Mouse (Mus musculus) heart, embryonic 14.5 days (tissue): ENCODE data around the gene Gm26657. TPM values are rescaled to one million over a fixed set of nuclear protein-coding genes. Genes with fewer than 3 reads are reported as not detected.
A peak's percentile ranks its signal among the peaks of the same experiment; 100 is the strongest.

Experiments used
- ATAC-seq: fragments of 200-750 bp; cut with Nextera tagmentation; 2 replicates; pipeline ENCODE4 v1.8.0; 2017; ENCODE audit warnings: low read depth, moderate TSS enrichment; ENCODE audit not compliant: insufficient number of reproducible peaks, insufficient read depth, low FRiP score
- H3K27ac ChIP-seq, 2 experiments: fragments of 200-500 bp in 1 of 2; fragments of 300-500 bp in 1 of 2; sonication (generic) in 1 of 2; replicated peaks in 1 of 2; 2 replicates each; pipeline ENCODE4 v1.5.1; 2012 to 2014; ENCODE audit warnings: low read depth in 2 of 2, low read length in 2 of 2, control low read depth in 1 of 2, mild to moderate bottlenecking in 1 of 2, mixed read lengths in 1 of 2; ENCODE audit not compliant: control insufficient read depth in 1 of 2, insufficient read depth in 1 of 2
- H3K27me3 ChIP-seq: fragments of 300-500 bp; sonication (generic); 2 replicates; pipeline ENCODE4 v1.6.1; 2014; ENCODE audit warnings: mild to moderate bottlenecking, low read length, control low read depth; ENCODE audit not compliant: control insufficient read depth, insufficient read depth
- H3K36me3 ChIP-seq: fragments of 300-500 bp; sonication (generic); 2 replicates; pipeline ENCODE4 v1.6.1; 2014; ENCODE audit warnings: mild to moderate bottlenecking, control low read depth, low read length, mixed read lengths; ENCODE audit not compliant: control insufficient read depth, insufficient read depth
- H3K4me1 ChIP-seq, 2 experiments: fragments of 200-500 bp in 1 of 2; fragments of 300-500 bp in 1 of 2; sonication (generic) in 1 of 2; 2 replicates each; pipeline ENCODE4 v1.6.1; 2012 to 2014; ENCODE audit warnings: low read length in 2 of 2, control low read depth in 1 of 2, mixed read lengths in 1 of 2; ENCODE audit not compliant: control insufficient read depth in 2 of 2, insufficient read depth in 2 of 2
- H3K4me2 ChIP-seq: fragments of 300-500 bp; sonication (generic); 2 replicates; pipeline ENCODE4 v1.6.1; 2014; ENCODE audit warnings: mild to moderate bottlenecking, low read length
- H3K4me3 ChIP-seq, 2 experiments: fragments of 200-500 bp in 1 of 2; fragments of 300-500 bp in 1 of 2; sonication (generic) in 1 of 2; 2 replicates each; pipeline ENCODE4 v1.5.1; 2012 to 2014; ENCODE audit warnings: low read length in 2 of 2, mild to moderate bottlenecking in 2 of 2, control low read depth in 1 of 2, low read depth in 1 of 2, moderate library complexity in 1 of 2; ENCODE audit not compliant: control insufficient read depth in 1 of 2, insufficient read depth in 1 of 2
- H3K9ac ChIP-seq: fragments of 300-500 bp; sonication (generic); 2 replicates; pipeline ENCODE4 v1.6.1; 2014; ENCODE audit warnings: mild to moderate bottlenecking, low read length
- H3K9me3 ChIP-seq: fragments of 300-500 bp; sonication (generic); 2 replicates; pipeline ENCODE4 v1.6.1; 2016; ENCODE audit warnings: low read length, control low read depth; ENCODE audit not compliant: control insufficient read depth
- WGBS: fragments of 180-500 bp; shearing (Covaris S2); extraction: QIAGEN DNeasy Blood & Tissue Kit; methylation state at CpG from one replicate; pipeline ENCODE4 v1.1.7; 2014; 5-methylcytosine and 5-hydroxymethylcytosine counted together
- polyA plus RNA-seq: library from polyadenylated mRNA; unstranded; fragments of >200 nt; fragmentation: Nextera tagmentation; extraction: Ambion mirVana; gene quantifications from 2 replicates; pipeline ENCODE4 v1.2.1, GENCODE M21; 2014

Gm26657 gene
- polyA plus RNA-seq, result not detected in 2 replicates

- Histone ChIP-seq H3K4me3 (no peak within 1 kb of the TSS), H3K27me3 (no peaks in the 10 kb centered on the region), H3K4me2 (no peak within 1 kb of the TSS), H3K4me1 (no peaks in the 10 kb centered on the region), H3K36me3 (peaks cover 8% of the 10 kb centered on the region; the same call in 1 of the 2 replicates), H3K9ac (no peak within 1 kb of the TSS), H3K9me3 (no peaks in the 10 kb centered on the region), H3K27ac (no peak within 1 kb of the TSS)
- WGBS, result 82% methylated on average over 18 of the region's 18 CpGs
- ATAC-seq, result no peak
Measured at GRCm38 (mm10) chr4:56740020-56740485, at the start of gene Gm26657. Gene Gm26657 (plus strand): TSS chr4:56740070.

GRCm38 (mm10) chr4:56696401-56696800 lies 43.5 kb upstream of the Gm26657 start:
- ATAC-seq, result no peak
- Histone ChIP-seq H3K9me3 (no peaks in the 10 kb centered on the region), H3K4me2 (no peak overlapping the region), H3K27me3 (no peaks in the 10 kb centered on the region), H3K4me1 (no peaks in the 10 kb centered on the region), H3K4me3 (no peak overlapping the region), H3K27ac (no peak overlapping the region), H3K36me3 (no peaks in the 10 kb centered on the region), H3K9ac (no peak overlapping the region)
- WGBS, result 73% methylated on average over 7 of the region's 7 CpGs

GRCm38 (mm10) chr4:56698671-56699070 lies 41.2 kb upstream of the Gm26657 start:
- H3K9me3 ChIP-seq, result no peaks in the 10 kb centered on the region
- H3K9ac ChIP-seq, result no peak overlapping the region
- H3K36me3 ChIP-seq, result no peaks in the 10 kb centered on the region
- H3K4me2 ChIP-seq, result no peak overlapping the region
- no peak overlapping the region for H3K27ac ChIP-seq
- no peak overlapping the region for H3K4me3 ChIP-seq
- ATAC-seq, result no peak
- no peaks in the 10 kb centered on the region for H3K27me3 ChIP-seq
- no peaks in the 10 kb centered on the region; a peak in 1 of 4 replicates for H3K4me1 ChIP-seq
- 14% methylated on average over 5 of the region's 5 CpGs for WGBS

- Histone ChIP-seq H3K9me3 (no peaks in the 10 kb centered on the region), H3K4me3 (no peak overlapping the region), H3K27me3 (no peaks in the 10 kb centered on the region), H3K4me2 (no peak overlapping the region), H3K9ac (no peak overlapping the region), H3K36me3 (no peaks in the 10 kb centered on the region), H3K27ac (no peak overlapping the region), H3K4me1 (no peaks in the 10 kb centered on the region; a peak in 1 of 4 replicates)
- ATAC-seq, result no peak
- 36% methylated on average over 10 of the region's 10 CpGs for WGBS
Measured at GRCm38 (mm10) chr4:56702234-56702633, 37.6 kb upstream of the Gm26657 start.

GRCm38 (mm10) chr4:56713155-56713554 lies 26.7 kb upstream of the Gm26657 start:
- H3K9ac ChIP-seq, result no peak overlapping the region
- peaks cover 7 to 13% of the 10 kb centered on the region in 2 experiments for H3K4me1 ChIP-seq
- H3K4me2 ChIP-seq, result no peak overlapping the region
- no peak overlapping the region for H3K27ac ChIP-seq
- H3K4me3 ChIP-seq, result no peak overlapping the region
- H3K36me3 ChIP-seq, result no peaks in the 10 kb centered on the region
- WGBS, result 92% methylated on average over 3 of the region's 3 CpGs
- H3K27me3 ChIP-seq, result no peaks in the 10 kb centered on the region
- no peaks in the 10 kb centered on the region for H3K9me3 ChIP-seq
- no peak for ATAC-seq

GRCm38 (mm10) chr4:56716801-56717200 lies 23.1 kb upstream of the Gm26657 start:
- Histone ChIP-seq H3K9me3 (no peaks in the 10 kb centered on the region), H3K27ac (no peak overlapping the region), H3K4me2 (no peak overlapping the region), H3K36me3 (no peaks in the 10 kb centered on the region), H3K4me1 (peaks cover 23 to 32% of the 10 kb centered on the region in 2 experiments), H3K4me3 (no peak overlapping the region), H3K27me3 (no peaks in the 10 kb centered on the region), H3K9ac (no peak overlapping the region)
- ATAC-seq, result no peak
- WGBS, result 58% methylated on average over 5 of the region's 5 CpGs

GRCm38 (mm10) chr4:56717932-56718331 lies 21.9 kb upstream of the Gm26657 start:
- no peak overlapping the region for H3K9ac ChIP-seq
- H3K9me3 ChIP-seq, result no peaks in the 10 kb centered on the region
- no peaks in the 10 kb centered on the region for H3K36me3 ChIP-seq
- no peak overlapping the region for H3K4me3 ChIP-seq
- H3K27me3 ChIP-seq, result no peaks in the 10 kb centered on the region
- no peak for ATAC-seq
- H3K4me1 ChIP-seq, result peaks cover 33 to 42% of the 10 kb centered on the region in 2 experiments
- H3K27ac ChIP-seq, result peak overlapping the region; percentile 33 to 89; a peak in 2 of 4 replicates
- WGBS, result 90% methylated on average over 3 of the region's 3 CpGs
- no peak overlapping the region for H3K4me2 ChIP-seq
